Mouse (Mus musculus) adrenal gland, postnatal 4 days (tissue): ENCODE results near the gene Gm6465. TPM values are rescaled to one million over a fixed set of nuclear protein-coding genes. Genes with fewer than 3 reads are reported as not detected.
"Not testable (repeated sequence)": the region's sequence is repeated elsewhere in the genome, so short reads cannot be mapped to it uniquely, and the experiment has no call there.

ENCODE experiments used
- DNase-seq, 2 experiments: peaks; one replicate each; pipeline ENCODE4 v3.0.0; 2021 to 2022; ENCODE audit warnings: low spot score in 2 of 2, mixed read lengths in 2 of 2
- long read RNA-seq, 2 experiments: library from polyadenylated mRNA; stranded (forward); transcript quantifications; one replicate each; pipeline ENCODE4 v2.0.0; 2021
- total RNA-seq, 2 experiments: library from RNA; stranded (reverse); gene quantifications; 2 replicates each; pipeline ENCODE4 v1.2.3; 2021

Gene Gm6465
- not detected for total RNA-seq
- long read RNA-seq, experiment 1, result 0 reads
- long read RNA-seq, experiment 2, result 0 reads

GRCm38 (mm10) chr5:11845239-11845638 is at the start of gene Gm6465:
Gm6465 (plus strand) TSS chr5:11845539.
- DNase-seq, result not testable (repeated sequence)

GRCm38 (mm10) chr5:11845824-11846223 is 485 bp downstream of the Gm6465 start:
- not testable (repeated sequence) for DNase-seq

GRCm38 (mm10) chr5:11857909-11858308 is 12.6 kb downstream of the Gm6465 start:
- DNase-seq, result not testable (repeated sequence)

Other genes starting within 250 kb of the Gm6465 start
- not detected for gene Gm8922, start 163.6 kb upstream of the Gm6465 start, total RNA-seq
- gene Gm8926, start 75.0 kb upstream of the Gm6465 start, total RNA-seq, result not detected
- gene 4933402N22Rik, start 72.5 kb downstream of the Gm6465 start, total RNA-seq, result not detected